Mouse (Mus musculus): ENCODE data around the gene Pdlim5. TPM values are rescaled to one million over a fixed set of nuclear protein-coding genes. Genes with fewer than 3 reads are reported as not detected.

Gene Pdlim5
- polyA plus RNA-seq, 1 experiment from 2014 or later: 14.9 TPM

DNA sequence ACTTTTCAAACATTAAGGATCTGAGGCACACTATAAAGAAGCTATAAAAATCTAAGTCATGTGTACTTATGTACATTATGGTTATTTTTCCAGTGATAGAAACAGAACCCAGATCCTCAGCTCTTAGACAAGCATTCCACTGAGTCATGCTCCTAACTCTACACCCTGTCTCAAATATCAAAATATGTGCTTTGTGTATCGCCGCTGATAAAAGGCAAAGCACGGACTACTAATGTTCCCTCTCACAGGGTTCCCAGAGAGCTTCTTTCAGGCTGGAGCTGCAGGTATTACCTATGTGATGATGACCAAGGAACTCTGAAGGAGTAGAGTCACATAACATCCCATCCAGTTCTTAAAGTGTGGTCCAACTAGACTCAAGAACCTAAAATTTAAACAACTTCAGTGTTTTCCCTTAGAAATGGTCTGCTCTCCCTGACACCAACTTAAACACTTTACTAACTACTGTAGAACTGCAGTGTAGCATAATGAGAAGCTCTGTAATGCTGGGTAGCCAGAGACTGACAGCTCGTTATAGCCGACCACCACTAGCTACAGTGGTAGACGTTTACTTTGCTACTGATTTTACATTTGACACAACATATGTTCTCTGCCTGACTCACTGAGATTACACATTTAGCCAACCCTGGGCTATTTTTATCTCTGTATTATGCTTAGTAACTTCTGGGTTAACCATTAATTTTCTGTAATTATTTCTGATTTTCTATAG lies 115.0 kb downstream of the Pdlim5 start:
- Histone ChIP-seq H3K4me1 (ENCODE audit: control insufficient read depth, insufficient read depth, low read length) (no peaks in the 10 kb centered on the region), H3K36me3 (ENCODE audit: control insufficient read depth, insufficient read depth, low read length) (no peaks in the 10 kb centered on the region), H3K4me2 (ENCODE audit: low read length) (no peak overlapping the region), H3K9me3 (replicated peaks; ENCODE audit: control insufficient read depth, low read length, poor library complexity, severe bottlenecking) (no peaks in the 10 kb centered on the region), H3K9ac (ENCODE audit: low read depth, low read length) (no peak overlapping the region), H3K27me3 (ENCODE audit: control insufficient read depth, insufficient read depth, low read depth, low read length) (no peaks in the 10 kb centered on the region), H3K4me3 (ENCODE audit: low read depth, low read length) (no peak overlapping the region), H3K27ac (ENCODE audit: low read length) (no peak overlapping the region)
- 0 out of 2 replicates have a peak, but pooled peaks have one; percentile 56 for ATAC-seq
- WGBS: 72% methylated on average over 6 of the region's 6 CpGs

- Histone ChIP-seq H3K4me1 (ENCODE audit: control insufficient read depth, insufficient read depth, low read length) (no peaks in the 10 kb centered on the region), H3K9me3 (replicated peaks; ENCODE audit: control insufficient read depth, low read length, poor library complexity, severe bottlenecking) (no peaks in the 10 kb centered on the region), H3K9ac (ENCODE audit: low read depth, low read length) (no peak overlapping the region), H3K27me3 (ENCODE audit: control insufficient read depth, insufficient read depth, low read depth, low read length) (no peaks in the 10 kb centered on the region), H3K4me3 (ENCODE audit: low read depth, low read length) (no peak overlapping the region), H3K4me2 (ENCODE audit: low read length) (no peak overlapping the region), H3K36me3 (ENCODE audit: control insufficient read depth, insufficient read depth, low read length) (no peaks in the 10 kb centered on the region), H3K27ac (ENCODE audit: low read length) (no peak overlapping the region)
- ATAC-seq: no peak
- 92% methylated on average over 3 of the region's 3 CpGs for WGBS
Observed at GRCm38 (mm10) chr3:142279011-142279410, 116.5 kb downstream of the Pdlim5 start.

DNA sequence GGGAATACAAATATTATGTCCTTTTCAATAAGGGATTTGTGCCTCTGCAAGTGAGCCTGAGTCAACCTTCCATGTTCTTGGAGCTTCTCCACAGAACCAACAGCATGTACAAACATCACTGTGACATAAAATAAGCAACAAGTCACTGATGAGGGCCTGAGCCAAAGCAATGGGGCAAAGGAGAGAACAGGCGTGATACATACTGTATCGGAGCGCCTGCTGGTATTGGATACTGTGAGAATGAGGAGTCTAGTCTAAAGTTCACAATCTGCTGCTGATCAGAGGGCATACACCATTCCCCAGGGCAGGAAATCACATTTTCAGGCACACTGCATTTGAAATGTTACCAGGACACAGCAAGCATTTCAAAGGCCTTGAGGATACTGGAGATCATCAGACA lies 119.0 kb downstream of the Pdlim5 start:
- WGBS: 85% methylated on average over 3 of the region's 3 CpGs
- Histone ChIP-seq H3K27ac (ENCODE audit: low read length) (no peak overlapping the region), H3K4me1 (ENCODE audit: control insufficient read depth, insufficient read depth, low read length) (no peaks in the 10 kb centered on the region), H3K4me3 (ENCODE audit: low read depth, low read length) (no peak overlapping the region), H3K36me3 (ENCODE audit: control insufficient read depth, insufficient read depth, low read length) (no peaks in the 10 kb centered on the region), H3K4me2 (ENCODE audit: low read length) (no peak overlapping the region), H3K9me3 (replicated peaks; ENCODE audit: control insufficient read depth, low read length, poor library complexity, severe bottlenecking) (no peaks in the 10 kb centered on the region), H3K27me3 (ENCODE audit: control insufficient read depth, insufficient read depth, low read depth, low read length) (no peaks in the 10 kb centered on the region), H3K9ac (ENCODE audit: low read depth, low read length) (no peak overlapping the region)
- no peak for ATAC-seq

GRCm38 (mm10) chr3:142274993-142275392 lies 120.5 kb downstream of the Pdlim5 start:
- H3K27me3 ChIP-seq (ENCODE audit: control insufficient read depth, insufficient read depth, low read depth, low read length): no peaks in the 10 kb centered on the region
- ATAC-seq: 0 out of 2 replicates have a peak, but pooled peaks have one; percentile 42
- H3K4me3 ChIP-seq (ENCODE audit: low read depth, low read length): no peak overlapping the region
- no peak overlapping the region for H3K9ac ChIP-seq (ENCODE audit: low read depth, low read length)
- no peaks in the 10 kb centered on the region for H3K36me3 ChIP-seq (ENCODE audit: control insufficient read depth, insufficient read depth, low read length)
- 9% methylated on average over 1 of the region's 1 CpGs for WGBS
- no peak overlapping the region for H3K27ac ChIP-seq (ENCODE audit: low read length)
- H3K4me1 ChIP-seq (ENCODE audit: control insufficient read depth, insufficient read depth, low read length): no peaks in the 10 kb centered on the region
- no peaks in the 10 kb centered on the region for H3K9me3 ChIP-seq (replicated peaks; ENCODE audit: control insufficient read depth, low read length, poor library complexity, severe bottlenecking)
- H3K4me2 ChIP-seq (ENCODE audit: low read length): no peak overlapping the region

DNA sequence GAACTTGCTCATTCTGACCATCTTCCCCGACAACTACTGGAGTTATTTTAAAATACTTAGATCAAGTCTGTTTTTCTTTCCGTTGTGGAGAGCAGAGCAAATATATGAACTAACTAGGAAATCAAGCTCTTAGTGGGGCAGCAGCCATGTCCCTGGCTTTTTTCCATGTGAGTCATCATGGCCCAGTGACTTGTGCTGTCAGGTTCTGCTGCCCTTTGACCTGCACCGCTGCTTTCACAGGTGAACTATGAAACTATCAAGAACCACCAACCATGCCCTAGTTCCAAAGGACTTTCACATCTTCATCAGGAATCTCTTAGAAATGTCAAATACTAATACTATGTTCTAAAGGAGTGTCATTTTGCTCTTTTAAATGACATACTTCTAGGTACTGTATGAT lies 121.0 kb downstream of the Pdlim5 start:
- H3K9me3 ChIP-seq (replicated peaks; ENCODE audit: control insufficient read depth, low read length, poor library complexity, severe bottlenecking): no peaks in the 10 kb centered on the region
- no peak overlapping the region for H3K27ac ChIP-seq (ENCODE audit: low read length)
- ATAC-seq: 0 out of 2 replicates have a peak, but pooled peaks have one; percentile 36
- H3K4me1 ChIP-seq (ENCODE audit: control insufficient read depth, insufficient read depth, low read length): no peaks in the 10 kb centered on the region
- H3K4me3 ChIP-seq (ENCODE audit: low read depth, low read length): no peak overlapping the region
- no peak overlapping the region for H3K4me2 ChIP-seq (ENCODE audit: low read length)
- H3K36me3 ChIP-seq (ENCODE audit: control insufficient read depth, insufficient read depth, low read length): no peaks in the 10 kb centered on the region
- no peaks in the 10 kb centered on the region for H3K27me3 ChIP-seq (ENCODE audit: control insufficient read depth, insufficient read depth, low read depth, low read length)
- H3K9ac ChIP-seq (ENCODE audit: low read depth, low read length): no peak overlapping the region
- WGBS: 93% methylated on average over 3 of the region's 3 CpGs

DNA sequence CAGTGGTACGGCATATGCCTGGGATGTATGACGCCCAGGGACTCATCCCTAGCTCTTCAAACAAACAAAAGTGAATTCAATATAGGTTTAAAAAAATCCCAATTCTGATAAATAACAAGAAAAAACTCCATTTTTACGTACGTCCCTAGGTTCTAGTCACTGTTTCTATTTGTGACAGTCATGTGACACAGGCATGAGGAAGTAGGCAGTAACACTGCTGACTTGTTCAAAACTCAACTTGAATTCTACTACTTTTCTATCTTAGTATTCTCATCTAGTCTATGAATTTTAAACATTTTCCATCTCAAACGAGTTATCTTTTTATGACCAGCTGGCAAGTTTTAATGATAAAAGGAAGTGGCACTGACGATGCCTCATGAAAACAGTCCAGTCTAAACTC lies 122.2 kb downstream of the Pdlim5 start:
- Histone ChIP-seq H3K4me3 (ENCODE audit: low read depth, low read length) (no peak overlapping the region), H3K9me3 (replicated peaks; ENCODE audit: control insufficient read depth, low read length, poor library complexity, severe bottlenecking) (no peaks in the 10 kb centered on the region), H3K27ac (ENCODE audit: low read length) (no peak overlapping the region), H3K27me3 (ENCODE audit: control insufficient read depth, insufficient read depth, low read depth, low read length) (no peaks in the 10 kb centered on the region), H3K9ac (ENCODE audit: low read depth, low read length) (no peak overlapping the region), H3K4me1 (ENCODE audit: control insufficient read depth, insufficient read depth, low read length) (no peaks in the 10 kb centered on the region), H3K4me2 (ENCODE audit: low read length) (no peak overlapping the region), H3K36me3 (ENCODE audit: control insufficient read depth, insufficient read depth, low read length) (no peaks in the 10 kb centered on the region)
- no peak for ATAC-seq
- WGBS: 84% methylated on average over 6 of the region's 6 CpGs

DNA sequence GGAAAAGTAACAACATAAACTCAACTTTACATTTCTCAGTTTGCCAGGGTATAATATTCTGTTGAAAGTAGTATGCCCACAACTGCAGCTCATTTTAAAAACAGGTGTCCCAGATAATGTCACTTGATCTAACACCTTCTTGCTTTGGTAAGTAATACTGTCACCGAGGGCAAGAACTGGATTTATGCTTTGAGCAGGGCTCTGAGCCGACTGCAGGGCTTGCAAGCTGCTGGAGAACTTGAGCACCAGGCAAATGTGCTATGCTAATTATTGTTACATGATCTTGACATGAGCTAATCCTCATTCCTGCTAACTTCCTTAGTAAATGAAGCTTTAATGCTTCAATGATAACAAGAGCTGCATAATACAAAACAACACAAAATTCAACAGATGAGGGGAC lies 139.1 kb downstream of the Pdlim5 start:
- Histone ChIP-seq H3K4me2 (ENCODE audit: low read length) (no peak overlapping the region), H3K9ac (ENCODE audit: low read depth, low read length) (no peak overlapping the region), H3K9me3 (replicated peaks; ENCODE audit: control insufficient read depth, low read length, poor library complexity, severe bottlenecking) (no peaks in the 10 kb centered on the region), H3K4me1 (ENCODE audit: control insufficient read depth, insufficient read depth, low read length) (no peaks in the 10 kb centered on the region), H3K27me3 (ENCODE audit: control insufficient read depth, insufficient read depth, low read depth, low read length) (no peaks in the 10 kb centered on the region), H3K36me3 (ENCODE audit: control insufficient read depth, insufficient read depth, low read length) (no peaks in the 10 kb centered on the region), H3K4me3 (ENCODE audit: low read depth, low read length) (no peak overlapping the region), H3K27ac (ENCODE audit: low read length) (no peak overlapping the region)
- no peak for ATAC-seq
- WGBS: 41% methylated on average over 2 of the region's 2 CpGs

DNA sequence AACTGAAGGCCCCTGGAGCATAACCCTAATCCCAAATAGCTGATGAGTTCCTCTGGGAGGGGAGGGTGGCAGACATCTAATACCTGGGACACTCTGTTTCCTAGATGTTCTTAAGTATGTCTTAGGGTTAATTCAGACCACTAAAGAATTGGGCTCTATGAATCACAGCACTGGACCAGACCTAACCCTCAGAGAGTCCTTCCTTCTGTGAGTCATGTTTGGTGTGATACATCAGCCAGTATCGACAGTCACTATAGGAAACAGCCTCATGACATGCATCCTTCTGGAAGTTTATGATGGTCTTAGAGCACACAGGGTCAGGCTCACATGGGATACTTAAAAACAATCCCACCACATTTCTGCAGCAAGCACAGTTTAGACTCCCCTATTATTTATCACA lies 143.4 kb downstream of the Pdlim5 start:
- Histone ChIP-seq H3K27me3 (ENCODE audit: control insufficient read depth, insufficient read depth, low read depth, low read length) (no peaks in the 10 kb centered on the region), H3K27ac (ENCODE audit: low read length) (no peak overlapping the region), H3K36me3 (ENCODE audit: control insufficient read depth, insufficient read depth, low read length) (no peaks in the 10 kb centered on the region), H3K4me3 (ENCODE audit: low read depth, low read length) (no peak overlapping the region), H3K9ac (ENCODE audit: low read depth, low read length) (no peak overlapping the region), H3K4me2 (ENCODE audit: low read length) (no peak overlapping the region), H3K4me1 (ENCODE audit: control insufficient read depth, insufficient read depth, low read length) (no peaks in the 10 kb centered on the region), H3K9me3 (replicated peaks; ENCODE audit: control insufficient read depth, low read length, poor library complexity, severe bottlenecking) (no peaks in the 10 kb centered on the region)
- no peak for ATAC-seq
- WGBS: 93% methylated on average over 1 of the region's 1 CpGs

DNA sequence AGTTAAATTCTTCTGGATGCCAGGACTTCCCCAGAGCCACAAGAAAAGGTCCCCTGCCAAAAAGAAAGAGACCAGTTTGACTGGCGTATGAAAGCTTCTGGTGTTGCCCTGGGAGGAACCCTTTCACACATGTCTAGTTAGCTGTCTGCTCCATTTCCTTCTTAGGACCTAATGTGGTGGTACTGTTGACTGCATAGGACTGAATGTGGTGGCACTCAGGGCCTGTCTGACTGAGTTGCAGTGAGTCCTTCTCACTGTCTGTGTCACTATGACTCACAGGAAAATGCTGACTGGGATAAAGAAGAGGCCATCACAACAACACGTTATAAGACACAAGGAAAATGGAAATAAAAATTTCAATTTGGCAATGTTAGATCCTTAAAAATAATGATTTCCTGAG lies 146.0 kb downstream of the Pdlim5 start:
- Histone ChIP-seq H3K27ac (ENCODE audit: low read length) (no peak overlapping the region), H3K9me3 (replicated peaks; ENCODE audit: control insufficient read depth, low read length, poor library complexity, severe bottlenecking) (no peaks in the 10 kb centered on the region), H3K4me3 (ENCODE audit: low read depth, low read length) (no peak overlapping the region), H3K9ac (ENCODE audit: low read depth, low read length) (no peak overlapping the region), H3K27me3 (ENCODE audit: control insufficient read depth, insufficient read depth, low read depth, low read length) (no peaks in the 10 kb centered on the region), H3K36me3 (ENCODE audit: control insufficient read depth, insufficient read depth, low read length) (no peaks in the 10 kb centered on the region), H3K4me2 (ENCODE audit: low read length) (no peak overlapping the region), H3K4me1 (ENCODE audit: control insufficient read depth, insufficient read depth, low read length) (no peaks in the 10 kb centered on the region)
- ATAC-seq: no peak
- 81% methylated on average over 2 of the region's 2 CpGs for WGBS
